Mouse (Mus musculus) hindbrain, embryonic 13.5 days (tissue): ENCODE data around the gene Gm8994. TPM values are rescaled to one million over a fixed set of nuclear protein-coding genes. Genes with fewer than 3 reads are reported as not detected.
"Not testable (repeated sequence)": the region's sequence is repeated elsewhere in the genome, so short reads cannot be mapped to it uniquely, and the experiment has no call there.

Source experiments
- ATAC-seq: fragments of 200-750 bp; cut with Nextera tagmentation; 2 replicates; pipeline ENCODE4 v1.8.0; 2017; ENCODE audit warnings: moderate TSS enrichment; ENCODE audit not compliant: low FRiP score
- H3K27ac ChIP-seq: fragments of 300-500 bp; sonication (generic); 2 replicates; pipeline ENCODE4 v1.5.1; 2015; ENCODE audit warnings: inconsistent platforms, mild to moderate bottlenecking, moderate library complexity
- H3K27me3 ChIP-seq: fragments of 300-500 bp; sonication (generic); 2 replicates; pipeline ENCODE4 v1.6.1; 2015; ENCODE audit warnings: mild to moderate bottlenecking, inconsistent platforms
- H3K36me3 ChIP-seq: fragments of 300-500 bp; sonication (generic); 2 replicates; pipeline ENCODE4 v1.6.1; 2015; ENCODE audit warnings: mild to moderate bottlenecking, inconsistent platforms
- H3K4me1 ChIP-seq: fragments of 300-500 bp; sonication (generic); replicated peaks from 2 replicates; pipeline ENCODE4 v1.6.1; 2015; ENCODE audit warnings: inconsistent platforms
- H3K4me2 ChIP-seq: fragments of 300-500 bp; sonication (generic); 2 replicates; pipeline ENCODE4 v1.6.1; 2015; ENCODE audit warnings: inconsistent platforms, mild to moderate bottlenecking, moderate library complexity
- H3K4me3 ChIP-seq: fragments of 300-500 bp; sonication (generic); 2 replicates; pipeline ENCODE4 v1.5.1; 2015; ENCODE audit warnings: mild to moderate bottlenecking, inconsistent platforms
- H3K9ac ChIP-seq: fragments of 300-500 bp; sonication (generic); 2 replicates; pipeline ENCODE4 v1.6.1; 2015; ENCODE audit warnings: mild to moderate bottlenecking, inconsistent platforms
- H3K9me3 ChIP-seq: fragments of 300-500 bp; sonication (generic); 2 replicates; pipeline ENCODE4 v1.6.1; 2016; ENCODE audit warnings: inconsistent platforms
- WGBS: fragments of 180-500 bp; shearing (Covaris S2); methylation state at CpG from one replicate; pipeline ENCODE4 v1.1.7; 2015; 5-methylcytosine and 5-hydroxymethylcytosine counted together
- polyA plus RNA-seq: library from polyadenylated mRNA; unstranded; fragments of >200 nt; fragmentation: Nextera tagmentation; extraction: Ambion mirVana; gene quantifications from 2 replicates; pipeline ENCODE4 v1.2.1, GENCODE M21; 2015

Gm8994 gene
- polyA plus RNA-seq: not detected in 2 replicates

GRCm38 (mm10) chr6:136327239-136327638 lies at the start of gene Gm8994:
Gene Gm8994, plus strand, starts transcription at chr6:136327539.
- not testable (repeated sequence) for H3K4me1 ChIP-seq, H3K36me3 ChIP-seq, ATAC-seq, H3K4me2 ChIP-seq, H3K9me3 ChIP-seq, H3K27ac ChIP-seq, H3K4me3 ChIP-seq, H3K9ac ChIP-seq, H3K27me3 ChIP-seq
- WGBS: 95% methylated on average over 4 of the region's 4 CpGs

GRCm38 (mm10) chr6:136277685-136278084 lies 49.7 kb upstream of the Gm8994 start:
- Histone ChIP-seq H3K9me3 (no peaks in the 10 kb centered on the region), H3K4me1 (peaks cover 8% of the 10 kb centered on the region; the same call in 1 of the 2 replicates), H3K27me3 (no peaks in the 10 kb centered on the region), H3K4me3 (no peak overlapping the region), H3K4me2 (no peak overlapping the region), H3K36me3 (no peaks in the 10 kb centered on the region), H3K27ac (no peak overlapping the region), H3K9ac (no peak overlapping the region)
- 76% methylated on average over 4 of the region's 4 CpGs for WGBS
- ATAC-seq: no peak

GRCm38 (mm10) chr6:136284565-136284964 lies 42.8 kb upstream of the Gm8994 start:
- no peak overlapping the region for H3K4me2 ChIP-seq
- H3K36me3 ChIP-seq: no peaks in the 10 kb centered on the region
- ATAC-seq: no peak
- H3K9me3 ChIP-seq: no peaks in the 10 kb centered on the region
- H3K4me3 ChIP-seq: no peak overlapping the region
- 0 out of 2 replicates have a peak, but pooled peaks cover 3% of the 10 kb centered on the region for H3K4me1 ChIP-seq
- H3K27me3 ChIP-seq: no peaks in the 10 kb centered on the region
- H3K27ac ChIP-seq: no peak overlapping the region
- no peak overlapping the region for H3K9ac ChIP-seq
- 87% methylated on average over 8 of the region's 8 CpGs for WGBS

GRCm38 (mm10) chr6:136286180-136286579 lies 41.2 kb upstream of the Gm8994 start:
- H3K4me2 ChIP-seq: no peak overlapping the region
- no peaks in the 10 kb centered on the region for H3K9me3 ChIP-seq

GRCm38 (mm10) chr6:136286589-136286988 lies 40.8 kb upstream of the Gm8994 start:
- Histone ChIP-seq H3K4me1 (0 out of 2 replicates have a peak, but pooled peaks cover 3% of the 10 kb centered on the region), H3K4me3 (no peak overlapping the region), H3K36me3 (no peaks in the 10 kb centered on the region), H3K27ac (no peak overlapping the region), H3K9me3 (no peaks in the 10 kb centered on the region), H3K9ac (no peak overlapping the region), H3K4me2 (no peak overlapping the region), H3K27me3 (no peaks in the 10 kb centered on the region)
- no peak for ATAC-seq
- 49% methylated on average over 4 of the region's 4 CpGs for WGBS

More at GRCm38 (mm10) chr6:136286180-136286579, 41.2 kb upstream of the Gm8994 start:
- Histone ChIP-seq H3K4me3 (no peak overlapping the region), H3K27me3 (no peaks in the 10 kb centered on the region), H3K27ac (no peak overlapping the region), H3K4me1 (0 out of 2 replicates have a peak, but pooled peaks cover 3% of the 10 kb centered on the region), H3K9ac (no peak overlapping the region), H3K36me3 (no peaks in the 10 kb centered on the region)
- no peak for ATAC-seq
- WGBS: 80% methylated on average over 11 of the region's 11 CpGs

- no peak overlapping the region for H3K9ac ChIP-seq
- H3K4me3 ChIP-seq: no peak overlapping the region
- no peaks in the 10 kb centered on the region for H3K9me3 ChIP-seq
- H3K36me3 ChIP-seq: no peaks in the 10 kb centered on the region
- 90% methylated on average over 3 of the region's 3 CpGs for WGBS
- H3K4me2 ChIP-seq: no peak overlapping the region
- H3K27me3 ChIP-seq: no peaks in the 10 kb centered on the region
- no peak overlapping the region for H3K27ac ChIP-seq
- no peak for ATAC-seq
- 0 out of 2 replicates have a peak, but pooled peaks cover 2% of the 10 kb centered on the region for H3K4me1 ChIP-seq
Measured at GRCm38 (mm10) chr6:136291424-136291823, 35.9 kb upstream of the Gm8994 start.

GRCm38 (mm10) chr6:136291951-136292714 lies 35.2 kb upstream of the Gm8994 start:
- Histone ChIP-seq H3K9ac (no peak overlapping the region), H3K4me3 (no peak overlapping the region), H3K27me3 (no peaks in the 10 kb centered on the region), H3K4me1 (no peaks in the 10 kb centered on the region), H3K9me3 (no peaks in the 10 kb centered on the region), H3K27ac (no peak overlapping the region), H3K36me3 (no peaks in the 10 kb centered on the region), H3K4me2 (no peak overlapping the region)
- WGBS: 80% methylated on average over 11 of the region's 11 CpGs
- no peak for ATAC-seq

GRCm38 (mm10) chr6:136293700-136294099 lies 33.6 kb upstream of the Gm8994 start:
- H3K27me3 ChIP-seq: no peaks in the 10 kb centered on the region
- WGBS: 90% methylated on average over 6 of the region's 6 CpGs
- no peak for ATAC-seq
- H3K4me3 ChIP-seq: no peak overlapping the region
- H3K4me1 ChIP-seq: no peaks in the 10 kb centered on the region
- no peaks in the 10 kb centered on the region for H3K36me3 ChIP-seq
- no peak overlapping the region for H3K9ac ChIP-seq
- no peaks in the 10 kb centered on the region for H3K9me3 ChIP-seq
- H3K4me2 ChIP-seq: no peak overlapping the region
- H3K27ac ChIP-seq: no peak overlapping the region

- H3K4me3 ChIP-seq: no peak overlapping the region
- H3K36me3 ChIP-seq: no peaks in the 10 kb centered on the region
- no peak for ATAC-seq
- no peak overlapping the region for H3K9ac ChIP-seq
- WGBS: 76% methylated on average over 4 of the region's 4 CpGs
- no peaks in the 10 kb centered on the region for H3K9me3 ChIP-seq
- no peak overlapping the region for H3K4me2 ChIP-seq
- no peak overlapping the region for H3K27ac ChIP-seq
- peaks cover 2% of the 10 kb centered on the region; the same call in 1 of the 2 replicates for H3K4me1 ChIP-seq
- no peaks in the 10 kb centered on the region for H3K27me3 ChIP-seq
Measured at GRCm38 (mm10) chr6:136295821-136296220, 31.5 kb upstream of the Gm8994 start.

- H3K4me1 ChIP-seq: peaks cover 6% of the 10 kb centered on the region; the same call in 1 of the 2 replicates
- H3K9me3 ChIP-seq: no peaks in the 10 kb centered on the region
- 77% methylated on average over 2 of the region's 2 CpGs for WGBS
- no peak overlapping the region for H3K27ac ChIP-seq
- H3K9ac ChIP-seq: no peak overlapping the region
- no peak for ATAC-seq
- no peak overlapping the region for H3K4me3 ChIP-seq
- H3K27me3 ChIP-seq: no peaks in the 10 kb centered on the region
- no peak overlapping the region for H3K4me2 ChIP-seq
- H3K36me3 ChIP-seq: no peaks in the 10 kb centered on the region
Measured at GRCm38 (mm10) chr6:136296251-136296650, 31.1 kb upstream of the Gm8994 start.

- Histone ChIP-seq H3K27me3 (no peaks in the 10 kb centered on the region), H3K36me3 (no peaks in the 10 kb centered on the region), H3K4me1 (peaks cover 18% of the 10 kb centered on the region; the same call in 1 of the 2 replicates), H3K9ac (no peak overlapping the region), H3K27ac (no peak overlapping the region), H3K4me2 (no peak overlapping the region), H3K9me3 (no peaks in the 10 kb centered on the region), H3K4me3 (no peak overlapping the region)
- ATAC-seq: no peak
Measured at GRCm38 (mm10) chr6:136303514-136303913, 23.8 kb upstream of the Gm8994 start.

- no peaks in the 10 kb centered on the region for H3K9me3 ChIP-seq
- no peak overlapping the region for H3K4me3 ChIP-seq
- no peaks in the 10 kb centered on the region for H3K27me3 ChIP-seq
- peaks cover 18% of the 10 kb centered on the region; the same call in 1 of the 2 replicates for H3K4me1 ChIP-seq
- 67% methylated on average over 11 of the region's 11 CpGs for WGBS
- ATAC-seq: no peak
- no peak overlapping the region for H3K9ac ChIP-seq
- H3K27ac ChIP-seq: no peak overlapping the region
- no peak overlapping the region for H3K4me2 ChIP-seq
- no peaks in the 10 kb centered on the region for H3K36me3 ChIP-seq
Measured at GRCm38 (mm10) chr6:136304369-136304988, 22.9 kb upstream of the Gm8994 start.
